Mouse (Mus musculus): ENCODE results near the gene Adamts2. TPM values are rescaled to one million over a fixed set of nuclear protein-coding genes. Genes with fewer than 3 reads are reported as not detected.

The Adamts2 gene
- polyA plus RNA-seq, 1 experiment from 2014 or later, result 10.2 TPM

GRCm38 (mm10) chr11:50738436-50738835 lies 136.6 kb downstream of the Adamts2 start:
- Histone ChIP-seq H3K36me3 (ENCODE audit: control insufficient read depth, insufficient read depth, low read length) (no peaks in the 10 kb centered on the region), H3K27me3 (replicated peaks; ENCODE audit: control insufficient read depth, insufficient read depth, low read length) (no peaks in the 10 kb centered on the region), H3K4me2 (ENCODE audit: low read length) (no peak overlapping the region), H3K4me1 (replicated peaks; ENCODE audit: control insufficient read depth, insufficient read depth, low read length) (no peaks in the 10 kb centered on the region), H3K27ac (ENCODE audit: low read depth) (no peak overlapping the region), H3K9ac (ENCODE audit: low read length) (no peak overlapping the region), H3K9me3 (ENCODE audit: control insufficient read depth, low read length) (no peaks in the 10 kb centered on the region), H3K4me3 (ENCODE audit: low read depth, low read length) (no peak overlapping the region)
- 97% methylated on average over 1 of the region's 1 CpGs for WGBS
- DNase-seq (ENCODE audit: low spot score) (no peak), ATAC-seq (replicated peaks; ENCODE audit: low FRiP score, low TSS enrichment, low read depth) (no peak)

GRCm38 (mm10) chr11:50739453-50739852 lies 137.6 kb downstream of the Adamts2 start:
- no peak overlapping the region for H3K9ac ChIP-seq (ENCODE audit: low read length)
- 0 out of 2 replicates have a peak, but pooled peaks have one; percentile 60 for ATAC-seq (replicated peaks; ENCODE audit: low FRiP score, low TSS enrichment, low read depth)

GRCm38 (mm10) chr11:50742146-50742545 lies 140.3 kb downstream of the Adamts2 start:
- no peak for ATAC-seq (replicated peaks; ENCODE audit: low FRiP score, low TSS enrichment, low read depth)

More at GRCm38 (mm10) chr11:50739453-50739852, 137.6 kb downstream of the Adamts2 start:
- no peaks in the 10 kb centered on the region for H3K9me3 ChIP-seq (ENCODE audit: control insufficient read depth, low read length)
- no peak overlapping the region for H3K4me2 ChIP-seq (ENCODE audit: low read length)
- no peaks in the 10 kb centered on the region for H3K36me3 ChIP-seq (ENCODE audit: control insufficient read depth, insufficient read depth, low read length)
- H3K27me3 ChIP-seq (replicated peaks; ENCODE audit: control insufficient read depth, insufficient read depth, low read length), result no peaks in the 10 kb centered on the region
- WGBS, result 34% methylated on average over 10 of the region's 10 CpGs
- H3K27ac ChIP-seq (ENCODE audit: low read depth), result no peak overlapping the region
- DNase-seq (ENCODE audit: low spot score), result no peak
- no peaks in the 10 kb centered on the region for H3K4me1 ChIP-seq (replicated peaks; ENCODE audit: control insufficient read depth, insufficient read depth, low read length)
- H3K4me3 ChIP-seq (ENCODE audit: low read depth, low read length), result no peak overlapping the region

GRCm38 (mm10) chr11:50744971-50745370 lies 143.1 kb downstream of the Adamts2 start:
- Histone ChIP-seq H3K9me3 (ENCODE audit: control insufficient read depth, low read length) (no peaks in the 10 kb centered on the region), H3K4me3 (ENCODE audit: low read depth, low read length) (no peak overlapping the region), H3K27ac (ENCODE audit: low read depth) (no peak overlapping the region), H3K4me1 (replicated peaks; ENCODE audit: control insufficient read depth, insufficient read depth, low read length) (no peaks in the 10 kb centered on the region), H3K9ac (ENCODE audit: low read length) (no peak overlapping the region), H3K4me2 (ENCODE audit: low read length) (no peak overlapping the region), H3K36me3 (ENCODE audit: control insufficient read depth, insufficient read depth, low read length) (no peaks in the 10 kb centered on the region), H3K27me3 (replicated peaks; ENCODE audit: control insufficient read depth, insufficient read depth, low read length) (no peaks in the 10 kb centered on the region)
- 48% methylated on average over 6 of the region's 6 CpGs for WGBS
- DNase-seq (ENCODE audit: low spot score) (no peak), ATAC-seq (replicated peaks; ENCODE audit: low FRiP score, low TSS enrichment, low read depth) (no peak)

More at GRCm38 (mm10) chr11:50742146-50742545, 140.3 kb downstream of the Adamts2 start:
- Histone ChIP-seq H3K4me2 (ENCODE audit: low read length) (no peak overlapping the region), H3K27ac (ENCODE audit: low read depth) (no peak overlapping the region), H3K4me1 (replicated peaks; ENCODE audit: control insufficient read depth, insufficient read depth, low read length) (no peaks in the 10 kb centered on the region), H3K27me3 (replicated peaks; ENCODE audit: control insufficient read depth, insufficient read depth, low read length) (no peaks in the 10 kb centered on the region), H3K4me3 (ENCODE audit: low read depth, low read length) (no peak overlapping the region), H3K9me3 (ENCODE audit: control insufficient read depth, low read length) (no peaks in the 10 kb centered on the region), H3K36me3 (ENCODE audit: control insufficient read depth, insufficient read depth, low read length) (no peaks in the 10 kb centered on the region), H3K9ac (ENCODE audit: low read length) (no peak overlapping the region)
- DNase-seq (ENCODE audit: low spot score), result no peak
- 79% methylated on average over 1 of the region's 1 CpGs for WGBS

GRCm38 (mm10) chr11:50746508-50746907 lies 144.6 kb downstream of the Adamts2 start:
- ATAC-seq (replicated peaks; ENCODE audit: low FRiP score, low TSS enrichment, low read depth), result no peak
- Histone ChIP-seq H3K4me3 (ENCODE audit: low read depth, low read length) (no peak overlapping the region), H3K27me3 (replicated peaks; ENCODE audit: control insufficient read depth, insufficient read depth, low read length) (no peaks in the 10 kb centered on the region), H3K36me3 (ENCODE audit: control insufficient read depth, insufficient read depth, low read length) (no peaks in the 10 kb centered on the region), H3K27ac (ENCODE audit: low read depth) (no peak overlapping the region), H3K4me2 (ENCODE audit: low read length) (no peak overlapping the region), H3K4me1 (replicated peaks; ENCODE audit: control insufficient read depth, insufficient read depth, low read length) (no peaks in the 10 kb centered on the region; the same call in 1 of the 2 replicates), H3K9me3 (ENCODE audit: control insufficient read depth, low read length) (no peaks in the 10 kb centered on the region), H3K9ac (ENCODE audit: low read length) (no peak overlapping the region)
- no peak for DNase-seq (ENCODE audit: low spot score)
- 44% methylated on average over 2 of the region's 2 CpGs for WGBS

- WGBS, result 36% methylated on average over 7 of the region's 7 CpGs
- no peak for ATAC-seq (replicated peaks; ENCODE audit: low FRiP score, low TSS enrichment, low read depth)
These were observed 149.2 kb downstream of the Adamts2 start for GRCm38 (mm10) chr11:50750983-50751585.

GRCm38 (mm10) chr11:50757741-50758140 lies 155.9 kb downstream of the Adamts2 start:
- Histone ChIP-seq H3K4me2 (ENCODE audit: low read length) (no peak overlapping the region), H3K36me3 (ENCODE audit: control insufficient read depth, insufficient read depth, low read length) (no peaks in the 10 kb centered on the region), H3K27me3 (replicated peaks; ENCODE audit: control insufficient read depth, insufficient read depth, low read length) (no peaks in the 10 kb centered on the region), H3K27ac (ENCODE audit: low read depth) (no peak overlapping the region), H3K4me1 (replicated peaks; ENCODE audit: control insufficient read depth, insufficient read depth, low read length) (no peaks in the 10 kb centered on the region), H3K9me3 (ENCODE audit: control insufficient read depth, low read length) (no peaks in the 10 kb centered on the region), H3K9ac (ENCODE audit: low read length) (no peak overlapping the region), H3K4me3 (ENCODE audit: low read depth, low read length) (no peak overlapping the region)
- DNase-seq (ENCODE audit: low spot score) (no peak), ATAC-seq (replicated peaks; ENCODE audit: low FRiP score, low TSS enrichment, low read depth) (no peak)
- WGBS, result 45% methylated on average over 4 of the region's 4 CpGs

More at GRCm38 (mm10) chr11:50750983-50751585, 149.2 kb downstream of the Adamts2 start:
- Histone ChIP-seq H3K4me1 (replicated peaks; ENCODE audit: control insufficient read depth, insufficient read depth, low read length) (no peaks in the 10 kb centered on the region; the same call in 1 of the 2 replicates), H3K9ac (ENCODE audit: low read length) (no peak overlapping the region), H3K4me2 (ENCODE audit: low read length) (no peak overlapping the region), H3K4me3 (ENCODE audit: low read depth, low read length) (no peak overlapping the region), H3K27ac (ENCODE audit: low read depth) (no peak overlapping the region), H3K27me3 (replicated peaks; ENCODE audit: control insufficient read depth, insufficient read depth, low read length) (no peaks in the 10 kb centered on the region), H3K9me3 (ENCODE audit: control insufficient read depth, low read length) (no peaks in the 10 kb centered on the region), H3K36me3 (ENCODE audit: control insufficient read depth, insufficient read depth, low read length) (no peaks in the 10 kb centered on the region)
- DNase-seq (ENCODE audit: low spot score), result no peak

- Histone ChIP-seq H3K36me3 (ENCODE audit: control insufficient read depth, insufficient read depth, low read length) (no peaks in the 10 kb centered on the region), H3K9ac (ENCODE audit: low read length) (no peak overlapping the region), H3K4me3 (ENCODE audit: low read depth, low read length) (no peak overlapping the region), H3K9me3 (ENCODE audit: control insufficient read depth, low read length) (no peaks in the 10 kb centered on the region), H3K27ac (ENCODE audit: low read depth) (no peak overlapping the region), H3K4me2 (ENCODE audit: low read length) (no peak overlapping the region), H3K27me3 (replicated peaks; ENCODE audit: control insufficient read depth, insufficient read depth, low read length) (no peaks in the 10 kb centered on the region), H3K4me1 (replicated peaks; ENCODE audit: control insufficient read depth, insufficient read depth, low read length) (no peaks in the 10 kb centered on the region)
- 91% methylated on average over 7 of the region's 7 CpGs for WGBS
- DNase-seq (ENCODE audit: low spot score) (no peak), ATAC-seq (replicated peaks; ENCODE audit: low FRiP score, low TSS enrichment, low read depth) (no peak)
These were observed 164.6 kb downstream of the Adamts2 start for GRCm38 (mm10) chr11:50766461-50766860.

GRCm38 (mm10) chr11:50767039-50767438 lies 165.2 kb downstream of the Adamts2 start:
- Histone ChIP-seq H3K4me3 (ENCODE audit: low read depth, low read length) (no peak overlapping the region), H3K9me3 (ENCODE audit: control insufficient read depth, low read length) (no peaks in the 10 kb centered on the region), H3K4me1 (replicated peaks; ENCODE audit: control insufficient read depth, insufficient read depth, low read length) (no peaks in the 10 kb centered on the region), H3K27ac (ENCODE audit: low read depth) (no peak overlapping the region), H3K36me3 (ENCODE audit: control insufficient read depth, insufficient read depth, low read length) (no peaks in the 10 kb centered on the region), H3K27me3 (replicated peaks; ENCODE audit: control insufficient read depth, insufficient read depth, low read length) (no peaks in the 10 kb centered on the region), H3K9ac (ENCODE audit: low read length) (no peak overlapping the region), H3K4me2 (ENCODE audit: low read length) (no peak overlapping the region)
- WGBS, result 23% methylated on average over 4 of the region's 4 CpGs
- ATAC-seq (replicated peaks; ENCODE audit: low FRiP score, low TSS enrichment, low read depth) (no peak), DNase-seq (ENCODE audit: low spot score) (peak; percentile 56)
